Mouse (Mus musculus): ENCODE data around the gene Chrnb2.

- TF ChIP-seq CTCF (IDR thresholded peaks at IDR 0.05) (no peak), POLR2A (IDR thresholded peaks at IDR 0.05; ENCODE audit: insufficient read depth, low read depth, low read length) (no peak)
Observed at GRCm38 (mm10) chr3:89814051-89814450, 49.6 kb upstream of the Chrnb2 start.

All from heart, adult 2 months (tissue).